Mouse (Mus musculus): Measurements from ENCODE around the gene Hao2. TPM values are rescaled to one million over a fixed set of nuclear protein-coding genes. Genes with fewer than 3 reads are reported as not detected.

Hao2 gene
- polyA plus RNA-seq, 1 experiment, result 424 TPM

DNA sequence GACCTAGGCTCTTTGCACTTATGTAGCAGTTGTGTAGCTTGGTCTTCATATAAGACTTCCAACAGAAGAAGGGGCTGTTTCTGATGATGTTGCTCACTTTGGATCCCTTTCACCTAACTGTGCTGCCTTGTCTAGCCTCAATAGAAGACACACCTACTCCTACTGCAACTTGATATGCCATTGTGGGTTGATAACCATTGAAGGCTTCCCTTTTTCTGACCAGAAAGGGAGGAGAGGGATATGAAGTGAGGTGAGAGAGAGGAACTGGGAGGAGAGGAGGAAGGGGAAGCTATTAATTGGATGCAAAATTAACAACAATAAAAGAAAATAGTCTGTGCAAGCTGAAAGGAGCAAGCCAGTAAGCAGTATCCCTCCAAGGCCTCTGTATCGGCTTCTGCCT lies 30.2 kb downstream of the Hao2 start:
- no peak for TF ChIP-seq CTCF (conservative IDR thresholded peaks at IDR 0.05; ENCODE audit: insufficient read depth, insufficient read length, low read depth, low read length)
- no peak for TF ChIP-seq POLR2A (IDR thresholded peaks at IDR 0.05; ENCODE audit: low read depth, low read length)
- DNase-seq, result no peak
- Histone ChIP-seq H3K27me3 (replicated peaks; ENCODE audit: control insufficient read depth, insufficient read depth, low read length) (no peaks in the 10 kb centered on the region), H3K36me3 (ENCODE audit: control insufficient read depth, insufficient read depth, low read length) (no peaks in the 10 kb centered on the region), H3K4me1 (ENCODE audit: control insufficient read depth, insufficient read depth, low read length) (no peaks in the 10 kb centered on the region), H3K27ac (ENCODE audit: insufficient read depth, low read depth, low read length) (no peak overlapping the region), H3K4me3 (ENCODE audit: insufficient read depth, low read depth, low read length) (no peak overlapping the region)
- 100% methylated on average over 1 of the region's 1 CpGs for WGBS

DNA sequence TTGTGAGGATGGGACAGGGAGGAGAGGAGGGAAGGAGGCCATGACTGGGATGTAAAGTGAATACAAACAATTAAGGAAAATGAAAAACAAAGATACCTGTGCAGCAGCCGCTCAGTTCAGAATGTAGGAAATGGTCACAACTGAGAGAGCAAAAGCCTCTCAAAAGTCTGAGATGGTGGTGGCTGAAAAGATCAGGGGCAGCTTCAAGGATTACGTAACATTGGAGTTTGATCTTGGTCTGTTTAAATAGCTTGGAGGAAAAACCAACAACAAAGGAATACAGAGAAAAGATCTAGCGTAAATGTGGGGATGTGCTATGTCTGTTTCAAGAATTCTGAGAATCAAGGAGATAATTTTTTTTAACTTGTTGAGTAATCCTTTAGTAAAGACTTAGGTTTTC lies 33.5 kb downstream of the Hao2 start, which contains the start of gene Hsd3b1:
Gene Hsd3b1 (minus strand): TSS at position 219 of the 400 bp plus-strand sequence.
- WGBS, result 77% methylated on average over 3 of the region's 3 CpGs
- Histone ChIP-seq H3K27me3 (replicated peaks; ENCODE audit: control insufficient read depth, insufficient read depth, low read length) (no peaks in the 10 kb centered on the region), H3K4me1 (ENCODE audit: control insufficient read depth, insufficient read depth, low read length) (no peaks in the 10 kb centered on the region), H3K4me3 (ENCODE audit: insufficient read depth, low read depth, low read length) (no peak within 1 kb of the TSS), H3K36me3 (ENCODE audit: control insufficient read depth, insufficient read depth, low read length) (no peaks in the 10 kb centered on the region), H3K27ac (ENCODE audit: insufficient read depth, low read depth, low read length) (no peak within 1 kb of the TSS)
- no peak for TF ChIP-seq CTCF (conservative IDR thresholded peaks at IDR 0.05; ENCODE audit: insufficient read depth, insufficient read length, low read depth, low read length)
- TF ChIP-seq POLR2A (IDR thresholded peaks at IDR 0.05; ENCODE audit: low read depth, low read length), result no peak
- DNase-seq, result no peak

DNA sequence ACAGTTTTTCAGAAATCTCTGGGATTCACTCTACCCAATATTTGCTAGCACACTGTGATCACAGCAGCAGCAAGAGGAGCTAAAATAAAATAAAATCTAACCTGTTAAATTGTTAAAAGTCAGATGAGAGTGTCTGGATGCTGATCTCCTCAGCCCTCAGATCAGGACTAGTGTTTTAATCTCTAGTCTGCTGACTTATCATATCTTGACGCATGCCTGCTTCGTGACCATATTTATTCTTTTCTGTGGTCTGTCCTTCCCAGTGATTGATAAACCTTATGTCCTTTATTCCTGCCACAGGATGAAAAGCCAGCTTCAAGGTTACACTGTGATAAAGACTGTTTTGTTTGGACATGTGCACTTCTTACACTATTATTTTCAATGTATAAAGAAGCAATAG lies 35.0 kb downstream of the Hao2 start:
- Histone ChIP-seq H3K4me1 (ENCODE audit: control insufficient read depth, insufficient read depth, low read length) (no peaks in the 10 kb centered on the region), H3K4me3 (ENCODE audit: insufficient read depth, low read depth, low read length) (no peak overlapping the region), H3K36me3 (ENCODE audit: control insufficient read depth, insufficient read depth, low read length) (no peaks in the 10 kb centered on the region), H3K27ac (ENCODE audit: insufficient read depth, low read depth, low read length) (no peak overlapping the region), H3K27me3 (replicated peaks; ENCODE audit: control insufficient read depth, insufficient read depth, low read length) (no peaks in the 10 kb centered on the region)
- no peak for TF ChIP-seq CTCF (conservative IDR thresholded peaks at IDR 0.05; ENCODE audit: insufficient read depth, insufficient read length, low read depth, low read length)
- TF ChIP-seq POLR2A (IDR thresholded peaks at IDR 0.05; ENCODE audit: low read depth, low read length), result no peak
- DNase-seq, result no peak
- WGBS, result 80% methylated on average over 2 of the region's 2 CpGs

DNA sequence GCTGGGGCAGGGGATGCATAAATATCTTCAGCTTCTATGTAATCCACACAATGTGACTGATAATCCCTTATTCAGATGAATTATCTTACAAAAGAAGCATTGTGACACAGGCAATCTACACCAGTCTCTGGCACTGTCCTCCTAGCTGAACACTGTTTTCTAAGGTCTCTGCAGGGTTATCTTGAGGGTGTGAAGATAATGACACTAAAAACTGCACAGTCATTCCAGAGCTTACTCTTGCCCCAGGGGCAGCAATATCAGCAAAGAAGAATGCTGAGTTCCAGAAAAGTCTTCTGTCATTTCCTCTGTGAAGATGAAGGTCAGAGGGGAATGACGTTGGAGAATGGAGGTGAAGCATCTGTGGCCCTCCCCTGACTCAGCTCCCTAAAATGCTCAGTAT lies 36.1 kb downstream of the Hao2 start:
- H3K4me3 ChIP-seq (ENCODE audit: insufficient read depth, low read depth, low read length), result no peak overlapping the region
- TF ChIP-seq CTCF (conservative IDR thresholded peaks at IDR 0.05; ENCODE audit: insufficient read depth, insufficient read length, low read depth, low read length) (no peak), POLR2A (IDR thresholded peaks at IDR 0.05; ENCODE audit: low read depth, low read length) (no peak)

DNA sequence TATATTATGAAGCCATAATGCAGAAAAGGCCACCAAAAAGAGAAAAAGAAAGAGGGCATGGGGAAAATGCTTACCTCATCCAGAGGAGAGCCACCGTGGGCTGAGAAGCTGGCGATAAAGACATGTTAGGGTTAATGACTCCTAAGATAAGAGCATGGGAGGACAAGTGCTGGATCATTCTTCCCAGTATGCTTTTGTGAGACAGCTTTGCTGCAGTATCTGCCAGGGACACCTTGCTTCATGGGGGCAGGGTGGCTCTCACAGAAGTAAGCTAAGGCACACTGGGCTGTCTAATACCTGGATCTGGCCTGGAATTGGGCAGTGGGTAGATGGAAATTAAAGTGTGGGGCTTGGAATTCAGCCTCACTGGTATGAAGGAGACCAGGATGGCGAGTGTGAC lies 37.9 kb downstream of the Hao2 start:
- Histone ChIP-seq H3K36me3 (ENCODE audit: control insufficient read depth, insufficient read depth, low read length) (no peaks in the 10 kb centered on the region), H3K27ac (ENCODE audit: insufficient read depth, low read depth, low read length) (no peak overlapping the region), H3K4me3 (ENCODE audit: insufficient read depth, low read depth, low read length) (no peak overlapping the region), H3K4me1 (ENCODE audit: control insufficient read depth, insufficient read depth, low read length) (no peaks in the 10 kb centered on the region), H3K27me3 (replicated peaks; ENCODE audit: control insufficient read depth, insufficient read depth, low read length) (0 out of 2 replicates have a peak, but pooled peaks cover 1% of the 10 kb centered on the region)
- 80% methylated on average over 3 of the region's 3 CpGs for WGBS
- DNase-seq, result no peak
- TF ChIP-seq POLR2A (IDR thresholded peaks at IDR 0.05; ENCODE audit: low read depth, low read length) (no peak), CTCF (conservative IDR thresholded peaks at IDR 0.05; ENCODE audit: insufficient read depth, insufficient read length, low read depth, low read length) (no peak)

More for the DNA sequence above, 36.1 kb downstream of the Hao2 start:
- WGBS, result 52% methylated on average over 1 of the region's 1 CpGs
- Histone ChIP-seq H3K27me3 (replicated peaks; ENCODE audit: control insufficient read depth, insufficient read depth, low read length) (no peaks in the 10 kb centered on the region), H3K27ac (ENCODE audit: insufficient read depth, low read depth, low read length) (no peak overlapping the region), H3K4me1 (ENCODE audit: control insufficient read depth, insufficient read depth, low read length) (no peaks in the 10 kb centered on the region), H3K36me3 (ENCODE audit: control insufficient read depth, insufficient read depth, low read length) (no peaks in the 10 kb centered on the region)
- no peak for DNase-seq

DNA sequence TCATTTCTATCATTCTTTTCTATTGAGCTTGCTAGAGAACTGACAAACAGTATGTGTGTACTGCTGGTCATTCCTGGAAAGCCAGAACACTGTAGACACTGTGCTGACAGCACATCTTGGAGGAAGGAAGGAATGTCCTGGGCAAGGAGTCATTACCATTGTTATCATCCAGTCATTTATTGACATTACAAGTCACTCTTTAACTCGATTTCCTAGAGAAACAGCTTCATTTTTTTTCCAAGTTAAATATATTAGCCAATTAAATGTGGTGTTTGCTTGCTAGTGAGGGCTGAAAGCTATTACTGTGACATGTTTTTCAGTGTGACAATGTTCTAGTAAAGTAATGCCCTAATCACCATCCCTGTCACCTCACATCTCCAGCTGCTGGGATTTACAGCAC lies 39.4 kb downstream of the Hao2 start:
- Histone ChIP-seq H3K27me3 (replicated peaks; ENCODE audit: control insufficient read depth, insufficient read depth, low read length) (0 out of 2 replicates have a peak, but pooled peaks cover 1% of the 10 kb centered on the region), H3K36me3 (ENCODE audit: control insufficient read depth, insufficient read depth, low read length) (no peaks in the 10 kb centered on the region), H3K27ac (ENCODE audit: insufficient read depth, low read depth, low read length) (no peak overlapping the region), H3K4me3 (ENCODE audit: insufficient read depth, low read depth, low read length) (no peak overlapping the region), H3K4me1 (ENCODE audit: control insufficient read depth, insufficient read depth, low read length) (no peaks in the 10 kb centered on the region)
- peak; percentile 67 for DNase-seq
- TF ChIP-seq POLR2A (IDR thresholded peaks at IDR 0.05; ENCODE audit: low read depth, low read length) (no peak), CTCF (conservative IDR thresholded peaks at IDR 0.05; ENCODE audit: insufficient read depth, insufficient read length, low read depth, low read length) (no peak)
- WGBS, result 5% methylated on average over 1 of the region's 1 CpGs

DNA sequence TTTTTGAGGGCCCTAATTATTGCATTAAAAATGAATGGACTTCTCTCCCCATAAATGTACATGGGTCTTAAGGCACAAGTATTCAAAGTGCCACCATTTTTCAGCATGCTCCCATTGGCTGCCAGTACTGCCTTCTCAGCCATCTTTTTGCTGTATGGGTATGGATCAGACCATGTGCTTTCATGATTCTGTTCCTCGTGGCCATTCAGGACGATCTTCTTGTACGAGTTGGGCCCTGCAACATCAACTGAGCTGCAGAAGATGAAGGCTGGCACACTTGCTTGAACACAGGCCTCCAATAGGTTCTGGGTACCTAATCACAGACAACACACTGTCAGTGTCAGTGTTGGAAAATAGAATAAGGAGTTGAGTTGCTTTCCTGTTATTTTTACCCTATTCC lies 40.0 kb downstream of the Hao2 start:
- Histone ChIP-seq H3K4me1 (ENCODE audit: control insufficient read depth, insufficient read depth, low read length) (no peaks in the 10 kb centered on the region), H3K27ac (ENCODE audit: insufficient read depth, low read depth, low read length) (no peak overlapping the region), H3K4me3 (ENCODE audit: insufficient read depth, low read depth, low read length) (no peak overlapping the region), H3K36me3 (ENCODE audit: control insufficient read depth, insufficient read depth, low read length) (no peaks in the 10 kb centered on the region), H3K27me3 (replicated peaks; ENCODE audit: control insufficient read depth, insufficient read depth, low read length) (0 out of 2 replicates have a peak, but pooled peaks cover 1% of the 10 kb centered on the region)
- TF ChIP-seq POLR2A (IDR thresholded peaks at IDR 0.05; ENCODE audit: low read depth, low read length) (no peak), CTCF (conservative IDR thresholded peaks at IDR 0.05; ENCODE audit: insufficient read depth, insufficient read length, low read depth, low read length) (no peak)
- DNase-seq, result no peak
- WGBS, result 92% methylated on average over 3 of the region's 3 CpGs
